Mouse (Mus musculus): ENCODE data around the gene Cfap126. TPM values are rescaled to one million over a fixed set of nuclear protein-coding genes. Genes with fewer than 3 reads are reported as not detected.

The Cfap126 gene
- total RNA-seq, 2 experiments from 2014 or later: 0.34 to 0.69 TPM

DNA sequence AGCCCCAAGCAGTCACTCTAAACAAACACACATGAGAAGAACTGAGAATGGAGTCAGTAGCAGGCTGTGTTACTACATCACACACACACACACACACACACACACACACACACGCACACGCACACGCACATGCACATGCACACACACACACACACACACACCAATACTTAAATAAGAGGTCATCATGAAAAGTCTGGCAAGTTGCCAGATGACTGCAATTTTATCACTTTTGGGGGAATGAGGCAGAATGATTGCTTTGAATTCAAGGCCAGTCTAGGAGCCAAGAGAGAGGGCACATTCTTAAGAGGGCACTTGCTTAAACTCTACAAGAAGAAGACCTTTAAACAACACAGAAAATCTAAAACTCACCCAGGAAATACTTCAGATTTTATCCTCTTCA lies 48.8 kb downstream of the Cfap126 start:
- intact Hi-C loops (cut with DNase I): no loop called here
- DNase-seq (ENCODE audit: extremely low spot score in 1 of 2, low spot score in 2 of 2): no peak

DNA sequence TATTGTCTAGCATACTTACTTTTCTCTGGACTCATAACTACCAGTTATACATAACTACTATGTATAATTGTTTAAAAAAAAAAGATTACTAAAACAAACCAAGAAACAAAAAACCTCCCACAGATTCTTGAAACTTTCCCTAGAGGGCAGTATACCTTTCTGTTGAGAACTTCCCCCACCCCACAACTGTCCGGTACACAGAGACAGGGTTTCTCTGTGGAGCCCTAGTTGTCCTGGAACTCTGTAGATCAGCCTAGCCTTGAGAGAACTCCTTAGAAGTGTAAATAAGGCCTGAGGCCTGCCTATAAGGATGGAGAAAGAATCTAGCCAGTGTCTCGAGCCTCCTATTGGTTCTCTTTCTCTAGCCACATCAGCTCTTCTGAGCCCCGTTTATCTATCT lies 50.5 kb downstream of the Cfap126 start:
- intact Hi-C loops (cut with DNase I): loop anchor here (2.0 kb wide), 1 partner anchor 57 kb away; no protein-coding TSS in a partner anchor
- DNase-seq (ENCODE audit: extremely low spot score in 1 of 2, low spot score in 2 of 2): no peak

DNA sequence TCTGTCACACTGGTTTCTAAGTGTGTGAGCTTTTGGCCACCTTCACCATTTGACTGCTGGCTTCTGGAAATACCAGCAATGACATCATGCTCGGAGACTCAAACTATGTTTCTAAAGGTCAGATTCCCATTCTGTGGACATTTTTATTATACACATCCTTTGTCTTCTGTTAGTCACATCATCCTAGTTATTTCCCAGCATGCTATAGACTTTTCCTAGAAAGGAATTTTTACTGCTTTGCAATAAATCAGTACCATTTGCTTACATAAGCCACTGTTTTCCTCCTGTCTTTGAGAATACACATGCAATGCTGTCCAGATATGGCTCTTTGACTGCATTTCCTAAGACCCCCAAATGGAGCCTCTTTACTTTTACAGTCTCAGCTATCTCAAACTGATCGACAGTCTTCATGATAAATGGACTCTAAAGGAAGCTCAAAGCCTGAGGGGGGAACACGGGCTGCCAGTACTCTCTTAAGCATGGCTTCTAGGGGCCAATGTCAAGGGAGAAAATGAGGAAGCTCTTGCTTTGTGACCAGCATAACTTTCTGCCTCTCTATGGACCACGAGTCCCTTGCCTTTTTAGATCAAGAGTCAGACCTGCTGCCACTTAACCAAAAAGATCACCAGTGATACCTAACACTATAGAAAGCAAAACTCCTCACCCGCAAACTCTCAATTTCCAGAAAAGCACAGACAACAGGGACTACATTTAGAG lies 52.1 kb downstream of the Cfap126 start:
- intact Hi-C loops (cut with DNase I): loop anchor here (2.0 kb wide), 1 partner anchor 55 kb away; no protein-coding TSS in a partner anchor
- no peak for DNase-seq (ENCODE audit: extremely low spot score in 1 of 2, low spot score in 2 of 2)

DNA sequence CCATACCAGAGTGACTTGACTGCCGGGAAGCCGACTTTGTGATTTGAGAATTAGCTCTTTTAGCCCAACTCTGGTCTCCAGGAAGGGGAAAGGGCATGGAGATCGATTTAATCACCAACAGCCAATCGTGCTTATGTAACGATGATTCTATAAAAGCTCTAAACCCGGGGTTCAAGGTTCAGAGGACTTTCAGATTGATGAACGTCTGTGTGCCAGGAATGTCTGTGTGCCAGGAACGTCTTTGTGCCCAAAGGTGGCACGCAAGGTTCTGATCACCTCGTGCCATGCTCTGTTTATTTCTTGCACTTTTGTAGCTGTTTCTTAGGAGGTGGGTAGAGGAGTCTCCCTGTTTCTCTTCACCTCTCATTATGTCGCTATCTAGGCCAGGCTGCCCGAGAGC lies 55.2 kb downstream of the Cfap126 start:
- no peak for DNase-seq (ENCODE audit: extremely low spot score in 1 of 2, low spot score in 2 of 2)
- intact Hi-C loops (cut with DNase I): no loop called here

DNA sequence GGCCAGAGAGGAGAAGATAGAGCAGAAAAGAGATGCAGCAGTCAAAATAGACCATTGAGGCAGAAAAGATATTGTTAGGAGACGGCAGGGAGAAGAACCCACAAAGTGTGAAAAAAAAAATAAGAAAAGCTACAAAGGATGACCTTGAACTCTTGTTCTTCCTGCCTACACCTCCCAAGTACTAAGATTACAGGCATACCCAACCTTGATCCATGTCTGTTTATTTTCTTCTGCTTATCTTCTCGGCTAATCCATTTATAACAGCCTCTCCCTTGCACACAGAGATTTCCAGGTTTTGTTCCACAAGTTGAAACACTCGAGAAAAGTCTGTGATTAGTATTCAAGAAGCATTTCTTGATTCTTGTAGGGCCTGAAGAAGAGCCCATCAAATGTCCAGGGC lies 56.2 kb downstream of the Cfap126 start:
- intact Hi-C loops (cut with DNase I): no loop called here

DNA sequence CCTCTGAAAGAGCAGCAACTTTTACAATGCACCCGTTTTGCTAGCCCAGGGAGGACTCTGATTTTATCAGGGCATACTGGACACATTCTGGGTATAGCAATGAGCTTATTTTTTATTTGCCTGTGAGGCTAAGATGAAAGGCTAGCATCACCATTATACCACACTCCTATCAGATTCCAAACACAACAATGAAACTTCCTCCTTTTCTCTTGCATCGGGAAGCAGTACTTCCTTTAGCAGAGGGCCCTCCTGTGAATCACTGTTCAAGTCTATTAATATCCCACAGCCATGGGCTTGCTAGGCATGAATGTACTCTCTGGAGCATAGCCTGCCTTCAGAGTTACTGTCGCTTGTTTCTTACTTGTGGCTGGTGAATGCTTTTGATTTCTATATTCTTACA lies 57.4 kb downstream of the Cfap126 start:
- intact Hi-C loops (cut with DNase I): no loop called here
- no peak for DNase-seq (ENCODE audit: extremely low spot score in 1 of 2, low spot score in 2 of 2)

More for the DNA sequence above, 56.2 kb downstream of the Cfap126 start:
- no peak for DNase-seq (ENCODE audit: extremely low spot score in 1 of 2, low spot score in 2 of 2)

DNA sequence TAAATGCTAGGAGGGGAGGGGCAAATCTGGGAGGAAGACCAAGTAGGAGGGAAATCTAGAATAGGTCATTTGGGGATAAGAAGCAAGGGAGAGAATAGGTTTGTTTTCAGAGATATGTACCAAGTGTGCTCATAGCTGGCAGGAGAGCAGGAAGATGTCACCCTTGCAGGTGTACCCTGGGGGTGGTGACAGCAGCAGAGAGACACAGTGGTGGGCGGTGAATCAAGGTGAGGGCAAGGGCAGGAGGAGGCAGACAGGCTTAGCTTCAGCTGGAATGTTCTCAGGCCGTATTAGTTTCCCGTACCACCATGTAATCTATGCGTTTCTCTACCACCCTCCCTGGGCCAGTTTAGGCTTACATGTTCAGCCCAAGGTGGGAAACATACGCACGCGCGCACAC lies 59.1 kb downstream of the Cfap126 start:
- no peak for DNase-seq (ENCODE audit: extremely low spot score in 1 of 2, low spot score in 2 of 2)
- intact Hi-C loops (cut with DNase I): no loop called here

Small RNAs within 50 kb of the gene (microRNA-seq; reads per million reads assigned to microRNA genes)
- gene Gm27552 (not detected), gene Gm27844 (not detected), gene Mir6546 (4.0 reads per million, percentile 11 among the genes with 10 or more reads in this experiment)

Other genes starting within 250 kb of the Cfap126 start
- 10 to 100 TPM; 19.9 to 20.9 TPM for gene Atf6, start 246.1 kb upstream of the Cfap126 start, total RNA-seq (2021)
- under 1 TPM; 0.45 to 0.58 TPM for gene Gm26620, start 228.9 kb upstream of the Cfap126 start, total RNA-seq (2021)
- gene Dusp12, start 228.4 kb upstream of the Cfap126 start, total RNA-seq (2021): 10 to 100 TPM; 14.9 to 20.4 TPM
- under 1 TPM; 0.26 to 0.65 TPM for gene Fcrlb, start 201.0 kb upstream of the Cfap126 start, total RNA-seq (2021)
- not detected for gene Fcrla, start 186.3 kb upstream of the Cfap126 start, total RNA-seq (2021)
- 1 to 10 TPM; 3.8 to 5.4 TPM for gene Fcgr2b, start 137.4 kb upstream of the Cfap126 start, total RNA-seq (2021)
- gene Fcgr4, start 95.0 kb upstream of the Cfap126 start, total RNA-seq (2021): not detected
- gene Fcgr3, start 49.0 kb upstream of the Cfap126 start, total RNA-seq (2021): 10 to 100 TPM; 12.5 to 14.2 TPM
- 100 to 1,000 TPM; 200 to 210 TPM for gene Sdhc, start 36.7 kb downstream of the Cfap126 start, total RNA-seq (2021)
- gene Mpz, start 36.8 kb downstream of the Cfap126 start, total RNA-seq (2021): not detected
- gene Pcp4l1, start 82.3 kb downstream of the Cfap126 start, total RNA-seq (2021): 10 to 100 TPM; 28.0 to 42.2 TPM
- gene Nr1i3, start 100.1 kb downstream of the Cfap126 start, total RNA-seq (2021): not detected
- gene Tomm40l, start 108.6 kb downstream of the Cfap126 start, total RNA-seq (2021): 10 to 100 TPM; 71.4 to 71.6 TPM
- 1 to 10 TPM; 2.5 to 3.9 TPM for gene Apoa2, start 111.1 kb downstream of the Cfap126 start, total RNA-seq (2021)
- gene Fcer1g, start 120.4 kb downstream of the Cfap126 start, total RNA-seq (2021): 10 to 100 TPM; 11.9 to 13.4 TPM
- gene Adamts4, start 136.5 kb downstream of the Cfap126 start, total RNA-seq (2021): 1 to 10 TPM; 4.6 to 7.2 TPM
- gene Ndufs2, start 137.5 kb downstream of the Cfap126 start, total RNA-seq (2021): 100 to 1,000 TPM; 243 to 255 TPM
- 10 to 100 TPM; 59.7 to 64.1 TPM for gene B4galt3, start 156.4 kb downstream of the Cfap126 start, total RNA-seq (2021)
- 10 to 100 TPM; 20.4 to 21.8 TPM for gene Ppox, start 167.3 kb downstream of the Cfap126 start, total RNA-seq (2021)
- 10 to 100 TPM; 51.5 to 53.4 TPM for gene Usp21, start 174.1 kb downstream of the Cfap126 start, total RNA-seq (2021)
- gene Ufc1, start 181.1 kb downstream of the Cfap126 start, total RNA-seq (2021): 100 to 1,000 TPM; 110 to 114 TPM
- gene Dedd, start 215.2 kb downstream of the Cfap126 start, total RNA-seq (2021): 10 to 100 TPM; 34.6 to 37.8 TPM
- gene Nit1, start 231.7 kb downstream of the Cfap126 start, total RNA-seq (2021): 10 to 100 TPM; 38.5 to 41.0 TPM
- gene Pfdn2, start 231.8 kb downstream of the Cfap126 start, total RNA-seq (2021): 100 to 1,000 TPM in 1 of 2 experiments, 10 to 100 TPM in 1; 93.9 to 107 TPM
- 1 to 10 TPM; 7.1 to 7.8 TPM for gene Klhdc9, start 246.9 kb downstream of the Cfap126 start, total RNA-seq (2021)